Mouse (Mus musculus): ENCODE measurements around the gene 4933427I04Rik. TPM values are rescaled to one million over a fixed set of nuclear protein-coding genes. Genes with fewer than 3 reads are reported as not detected.

The 4933427I04Rik gene
- total RNA-seq, 2 experiments from 2014 or later: not detected

Other genes starting within 250 kb of the 4933427I04Rik start
- gene Macf1, start 175.3 kb upstream of the 4933427I04Rik start, total RNA-seq (2021): 100 to 1,000 TPM; 211 to 227 TPM
- gene Ndufs5, start 141.5 kb upstream of the 4933427I04Rik start, total RNA-seq (2021): 100 to 1,000 TPM; 187 to 196 TPM
- gene Akirin1, start 109.3 kb upstream of the 4933427I04Rik start, total RNA-seq (2021): 10 to 100 TPM; 63.3 to 66.8 TPM
- gene Rhbdl2, start 71.8 kb upstream of the 4933427I04Rik start, total RNA-seq (2021): 1 to 10 TPM; 1.0 to 1.2 TPM
- gene Mycbp, start 45.2 kb downstream of the 4933427I04Rik start, total RNA-seq (2021): 10 to 100 TPM in 1 of 2 experiments, 1 to 10 TPM in 1; 10.0 to 11.1 TPM
- gene Rragc, start 57.8 kb downstream of the 4933427I04Rik start, total RNA-seq (2021): 10 to 100 TPM; 52.2 to 53.1 TPM
- gene 4930535I16Rik, start 58.3 kb downstream of the 4933427I04Rik start, total RNA-seq (2021): not detected

Data from left cerebral cortex, postnatal 14 days (tissue).